Mouse (Mus musculus) R1 (cell line): ENCODE results near the gene Hibch.
"Not testable (repeated sequence)": the region's sequence is repeated elsewhere in the genome, so short reads cannot be mapped to it uniquely, and the experiment has no call there.

Experiments used
- DNase-seq: peaks from one replicate; pipeline ENCODE4 v3.0.0-alpha.2; 2018; ENCODE audit warnings: low read depth, low spot score

The Hibch gene

DNA sequence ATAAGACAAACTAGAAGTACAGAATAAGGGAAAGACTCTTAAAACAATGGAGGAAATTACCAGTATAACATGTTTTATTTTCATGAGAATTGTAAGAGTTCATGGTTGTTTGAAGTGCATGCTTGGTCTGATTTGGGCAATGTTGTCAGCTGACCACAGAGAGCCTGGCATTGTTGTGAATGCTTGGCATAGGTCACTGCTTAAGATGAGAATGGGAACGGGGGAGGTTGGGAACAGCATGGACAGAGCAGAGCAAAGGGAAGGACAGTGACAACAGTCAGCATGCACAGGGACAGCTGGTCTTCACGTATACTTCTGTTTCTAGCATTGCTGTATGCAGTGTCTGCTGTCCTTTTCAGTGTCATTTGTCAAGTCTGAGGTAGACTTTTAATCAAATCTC lies 39.5 kb downstream of the Hibch start:
- no peak for DNase-seq

DNA sequence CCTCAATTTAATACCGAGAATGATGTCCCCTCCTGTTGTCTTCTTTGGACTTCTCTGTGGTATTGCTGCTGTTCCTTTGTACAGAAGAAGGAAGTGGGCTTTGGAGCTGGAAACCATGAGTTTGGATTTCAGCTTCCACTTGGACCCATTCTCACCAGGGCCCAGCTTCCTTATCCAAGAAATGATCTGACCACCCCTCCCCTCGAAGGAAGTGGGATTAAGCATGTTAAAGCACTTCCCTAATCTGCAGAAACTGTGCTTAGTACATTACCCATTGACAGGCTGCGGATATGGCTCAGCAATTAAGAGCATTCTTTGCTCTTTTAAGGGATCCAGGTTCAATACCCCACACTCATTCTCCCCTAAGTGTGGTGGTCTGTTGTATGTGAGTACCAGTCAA lies 65.1 kb downstream of the Hibch start:
- no peak for DNase-seq

- no peak for DNase-seq
Measured at GRCm38 (mm10) chr1:52916655-52917054, 71.9 kb downstream of the Hibch start.

- DNase-seq: peak; percentile 69
Measured at GRCm38 (mm10) chr1:52918897-52919296, 74.2 kb downstream of the Hibch start.

- not testable (repeated sequence) for DNase-seq
Measured at GRCm38 (mm10) chr1:52924482-52924881, 79.8 kb downstream of the Hibch start.

DNA sequence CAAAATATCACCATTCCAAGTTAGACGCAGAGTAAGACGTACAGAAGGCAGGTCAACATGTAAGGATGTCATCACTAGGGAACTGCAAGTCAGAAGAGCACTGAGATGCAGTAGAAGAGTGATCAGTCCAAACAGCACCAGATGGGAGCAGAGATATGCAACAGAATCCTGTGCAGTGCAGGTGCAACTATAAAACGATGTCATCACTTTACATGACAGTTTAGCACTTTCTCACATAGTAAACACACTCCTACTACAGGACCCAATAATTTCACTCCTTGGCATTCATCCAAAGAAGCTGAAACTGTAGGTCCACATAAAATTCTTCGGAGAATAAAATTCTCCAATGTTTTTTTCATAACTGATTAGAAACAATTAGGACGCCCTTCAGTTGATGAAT lies 89.8 kb downstream of the Hibch start:
- DNase-seq: no peak

- peak; percentile 90 for DNase-seq
Measured at GRCm38 (mm10) chr1:52939021-52939420, 94.3 kb downstream of the Hibch start.

DNA sequence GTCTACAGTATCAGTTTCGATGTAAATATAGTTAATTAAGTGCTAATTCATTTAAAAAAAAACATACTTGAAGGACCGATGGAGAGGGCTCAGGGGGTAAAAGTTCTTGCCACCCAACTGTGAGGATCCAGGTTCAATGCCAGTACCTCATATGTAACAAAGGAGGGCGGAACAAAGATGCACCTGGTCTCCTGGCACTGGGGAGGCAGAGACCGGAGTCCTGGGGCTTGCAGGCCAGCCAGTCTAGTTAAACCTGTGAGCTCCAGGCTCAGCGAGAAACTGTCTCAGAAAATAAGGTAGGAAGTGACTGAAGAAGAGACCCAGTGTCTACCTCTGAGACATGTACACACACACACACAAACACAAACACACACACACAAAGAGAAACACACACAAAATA lies 103.2 kb downstream of the Hibch start:
- no peak for DNase-seq

DNA sequence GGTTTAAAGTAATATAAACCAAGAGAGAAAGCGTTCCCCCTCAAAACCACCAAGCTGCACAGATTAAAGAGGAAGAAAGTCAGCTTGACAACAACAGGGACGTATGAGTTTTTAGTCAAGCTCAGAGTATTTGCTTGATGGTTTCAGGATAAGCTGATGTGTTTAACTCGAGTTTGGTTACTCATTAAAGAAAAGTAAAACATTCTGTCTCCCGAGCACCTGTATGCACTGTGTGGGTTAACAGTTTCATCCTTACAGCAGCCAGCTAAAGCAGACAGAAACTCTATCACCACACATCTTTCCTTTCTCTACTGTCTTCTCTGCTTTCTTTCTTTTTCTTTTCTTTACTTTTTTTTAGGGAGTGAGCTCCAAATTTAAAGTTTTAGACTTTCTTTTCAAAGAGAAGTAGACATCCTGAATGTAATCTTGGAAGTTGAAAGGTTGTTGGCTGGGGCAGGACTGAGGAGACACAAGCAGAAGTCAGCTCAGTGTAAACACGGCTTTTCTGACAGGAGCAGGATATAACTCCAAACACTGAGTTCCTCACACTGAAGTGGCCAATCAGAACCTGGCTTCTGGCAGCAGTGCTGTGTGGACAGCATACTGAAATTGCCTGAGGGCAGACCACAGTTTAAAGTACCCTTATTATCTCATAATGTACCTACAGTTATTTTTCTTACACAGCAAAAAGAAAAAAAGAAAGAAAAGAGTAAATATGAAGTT lies 106.6 kb downstream of the Hibch start:
- DNase-seq: peak; percentile 56

DNA sequence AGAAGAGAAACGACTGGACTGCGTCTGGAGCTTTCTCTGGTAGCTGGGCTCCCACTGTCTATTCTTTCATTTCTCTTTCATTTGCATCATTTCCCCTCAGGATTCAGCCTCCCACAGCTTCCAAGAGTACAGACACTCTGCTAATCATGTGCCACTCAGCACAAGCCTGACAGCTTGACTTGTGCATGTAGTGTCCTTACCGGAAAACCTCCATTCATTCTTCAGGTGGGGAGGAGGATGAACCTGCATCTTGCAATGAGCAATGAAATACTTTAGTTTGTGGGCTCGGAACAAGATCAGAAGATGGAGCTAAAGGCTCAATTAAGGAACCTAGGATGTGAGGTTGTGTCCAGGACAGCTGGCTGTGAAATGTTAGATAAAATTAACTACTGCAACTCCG lies 107.4 kb downstream of the Hibch start:
- DNase-seq: peak; percentile 77

DNA sequence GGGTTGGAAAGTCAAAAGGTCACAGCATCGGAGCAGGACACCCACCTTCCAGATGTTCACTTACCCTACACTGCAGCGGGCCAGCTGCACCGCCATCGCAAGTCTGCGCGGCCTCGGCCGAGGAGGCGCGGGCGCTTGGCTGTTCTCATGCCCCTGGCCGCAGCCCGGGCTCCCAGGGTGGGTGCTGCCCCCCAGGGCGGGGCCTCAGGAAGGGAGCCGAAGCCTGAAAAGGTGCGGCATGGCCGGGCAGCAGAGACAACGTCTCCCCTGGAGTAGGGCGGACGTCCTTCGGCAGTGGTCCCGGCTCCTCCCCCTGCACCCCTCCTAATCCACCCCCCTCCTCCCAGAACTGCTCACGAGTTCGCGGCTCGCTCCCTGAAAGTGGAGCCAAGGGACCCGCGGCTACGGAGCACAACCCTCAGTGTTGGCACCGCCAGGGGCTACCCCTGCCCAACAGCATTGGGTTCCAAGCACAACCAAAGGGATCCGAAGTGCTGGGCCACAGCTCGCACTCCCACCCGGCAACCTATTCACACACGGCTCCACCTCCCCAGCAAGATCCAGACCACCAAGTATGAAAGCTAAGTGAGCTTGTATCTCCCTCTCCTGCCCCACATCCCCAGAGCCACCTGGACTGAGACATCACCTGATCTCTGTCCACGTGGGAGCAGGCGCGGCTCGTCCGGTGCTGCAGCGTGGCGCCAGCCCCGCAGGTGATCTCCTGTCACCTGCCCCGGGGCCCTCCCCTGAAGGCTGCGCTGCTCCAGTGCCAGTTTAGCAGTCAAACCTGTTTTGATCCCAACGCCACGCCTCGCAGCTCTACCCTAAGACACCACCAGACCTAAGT lies 108.0 kb downstream of the Hibch start:
- peak; percentile 99 for DNase-seq

DNA sequence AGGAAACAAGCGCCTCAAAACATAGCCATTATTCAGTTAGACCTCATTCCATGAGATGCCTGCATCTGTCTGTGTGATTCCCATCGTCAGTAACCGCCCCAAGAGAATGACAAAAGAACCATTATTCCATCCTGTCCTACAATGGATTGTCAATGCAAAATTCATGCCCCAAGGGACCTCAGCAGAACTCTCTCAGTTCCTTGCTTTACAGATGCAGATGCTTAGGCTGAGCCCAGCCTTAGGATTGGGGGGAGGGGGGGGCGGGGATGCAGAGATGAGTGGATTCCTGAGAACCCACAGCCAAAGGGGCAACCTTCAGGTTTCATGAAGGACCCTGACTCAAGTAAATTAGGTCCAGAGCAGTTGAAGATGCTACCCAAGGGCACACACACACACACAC lies 108.8 kb downstream of the Hibch start:
- DNase-seq: peak; percentile 99

- DNase-seq: no peak
Measured at GRCm38 (mm10) chr1:52954456-52954855, 109.7 kb downstream of the Hibch start.

DNA sequence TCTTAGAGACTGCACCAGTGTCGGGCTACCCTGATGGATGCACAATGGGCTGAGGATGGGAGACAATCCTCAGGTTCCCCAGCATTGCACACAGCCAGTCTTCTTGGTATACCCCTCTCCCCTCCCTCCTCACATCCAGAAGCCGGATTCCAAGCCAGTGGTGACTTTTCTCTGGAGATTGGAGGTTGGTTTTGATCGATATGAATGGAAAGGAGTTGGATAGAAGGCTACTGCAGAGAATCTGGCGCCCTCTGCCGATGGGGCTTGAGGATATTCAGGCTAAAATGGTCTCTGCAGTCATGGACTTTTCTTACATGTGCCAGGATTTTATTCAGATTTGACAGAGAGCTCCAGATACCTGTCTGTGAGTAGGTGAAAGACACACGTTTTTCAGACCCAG lies 110.4 kb downstream of the Hibch start:
- peak; percentile 85 for DNase-seq

- DNase-seq: no peak
Measured at GRCm38 (mm10) chr1:52956746-52957145, 112.0 kb downstream of the Hibch start.

DNA sequence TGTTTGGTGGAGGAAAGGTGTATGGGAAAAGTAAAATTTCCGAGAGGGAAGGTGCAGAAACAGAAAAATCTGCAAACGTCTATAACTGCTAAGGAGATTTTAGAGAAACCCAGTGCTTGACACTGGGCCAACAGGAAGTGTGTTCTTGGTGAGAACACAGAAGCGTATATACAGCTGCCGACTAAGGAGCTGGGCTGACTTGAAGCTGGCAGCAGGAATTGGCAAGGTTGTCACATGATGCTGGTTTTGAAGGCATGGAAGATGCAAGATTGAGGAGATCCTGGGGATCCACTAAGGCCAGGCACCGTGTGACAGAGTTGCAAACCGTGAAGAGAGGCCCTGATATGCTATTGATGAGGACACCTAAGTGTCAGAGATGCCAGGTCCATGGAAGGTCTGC lies 115.5 kb downstream of the Hibch start:
- no peak for DNase-seq

GRCm38 (mm10) chr1:52963097-52963496 lies 118.4 kb downstream of the Hibch start:
- DNase-seq: no peak

DNA sequence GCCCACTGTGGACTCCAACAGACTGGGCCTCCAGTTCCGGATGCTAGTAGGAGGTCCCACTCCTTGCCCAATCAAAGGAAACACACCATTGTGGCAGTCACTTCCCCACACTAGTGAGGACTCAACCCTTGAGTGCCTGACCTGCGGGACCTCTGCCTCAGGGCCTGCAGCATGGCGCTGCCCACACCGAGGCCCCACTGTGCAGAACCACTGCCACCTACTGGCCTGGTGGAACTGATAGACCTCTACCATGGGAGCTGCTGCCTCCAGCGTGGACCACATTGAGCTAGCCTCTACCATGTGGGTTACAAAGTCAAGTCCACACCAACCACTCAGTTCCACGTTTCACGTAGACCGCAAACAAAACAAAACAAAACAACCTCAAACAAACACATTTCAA lies 119.9 kb downstream of the Hibch start:
- DNase-seq: peak; percentile 75
